Mouse (Mus musculus): ENCODE measurements around the gene Hoxb7. TPM values are rescaled to one million over a fixed set of nuclear protein-coding genes. Genes with fewer than 3 reads are reported as not detected.

Hoxb7 gene
- polyA plus RNA-seq, 1 experiment from 2014 or later = 7.1 TPM

DNA sequence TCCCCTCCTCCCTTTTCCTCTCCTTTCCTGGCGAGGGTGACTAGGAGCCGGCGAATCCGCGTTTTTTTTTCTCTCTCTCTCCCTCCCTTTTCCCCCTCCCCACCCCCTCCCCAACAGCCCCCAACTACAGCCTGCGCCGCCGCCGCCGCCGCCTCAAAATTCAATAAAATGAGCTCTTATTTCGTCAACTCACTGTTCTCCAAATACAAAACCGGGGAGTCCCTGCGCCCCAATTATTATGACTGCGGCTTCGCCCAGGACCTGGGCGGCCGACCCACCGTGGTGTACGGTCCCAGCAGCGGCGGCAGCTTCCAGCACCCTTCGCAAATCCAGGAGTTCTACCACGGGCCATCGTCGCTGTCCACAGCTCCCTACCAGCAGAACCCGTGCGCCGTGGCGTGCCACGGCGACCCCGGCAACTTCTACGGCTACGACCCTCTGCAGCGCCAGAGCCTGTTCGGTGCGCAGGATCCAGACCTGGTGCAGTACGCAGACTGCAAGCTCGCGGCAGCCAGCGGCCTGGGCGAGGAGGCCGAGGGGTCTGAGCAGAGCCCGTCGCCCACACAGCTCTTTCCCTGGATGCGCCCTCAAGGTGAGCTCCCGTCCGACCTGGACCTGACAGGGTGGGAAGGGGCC is 3.5 kb upstream of the Hoxb7 start:
- H3K36me3 ChIP-seq = no peaks in the 10 kb centered on the region
- peaks cover 82% of the 10 kb centered on the region for H3K4me1 ChIP-seq
- H3K27me3 ChIP-seq (ENCODE audit: low read depth, poor library complexity, severe bottlenecking) = peaks cover 99% of the 10 kb centered on the region
- H3K9me3 ChIP-seq (replicated peaks) = no peaks in the 10 kb centered on the region
- H3K4me3 ChIP-seq = peak overlapping the region; percentile 65
- DNase-seq (ENCODE audit: low spot score) = peak; percentile 85
- WGBS = under 1% methylated on average over 49 of the region's 49 CpGs
- peak overlapping the region; percentile 89 for H3K27ac ChIP-seq

DNA sequence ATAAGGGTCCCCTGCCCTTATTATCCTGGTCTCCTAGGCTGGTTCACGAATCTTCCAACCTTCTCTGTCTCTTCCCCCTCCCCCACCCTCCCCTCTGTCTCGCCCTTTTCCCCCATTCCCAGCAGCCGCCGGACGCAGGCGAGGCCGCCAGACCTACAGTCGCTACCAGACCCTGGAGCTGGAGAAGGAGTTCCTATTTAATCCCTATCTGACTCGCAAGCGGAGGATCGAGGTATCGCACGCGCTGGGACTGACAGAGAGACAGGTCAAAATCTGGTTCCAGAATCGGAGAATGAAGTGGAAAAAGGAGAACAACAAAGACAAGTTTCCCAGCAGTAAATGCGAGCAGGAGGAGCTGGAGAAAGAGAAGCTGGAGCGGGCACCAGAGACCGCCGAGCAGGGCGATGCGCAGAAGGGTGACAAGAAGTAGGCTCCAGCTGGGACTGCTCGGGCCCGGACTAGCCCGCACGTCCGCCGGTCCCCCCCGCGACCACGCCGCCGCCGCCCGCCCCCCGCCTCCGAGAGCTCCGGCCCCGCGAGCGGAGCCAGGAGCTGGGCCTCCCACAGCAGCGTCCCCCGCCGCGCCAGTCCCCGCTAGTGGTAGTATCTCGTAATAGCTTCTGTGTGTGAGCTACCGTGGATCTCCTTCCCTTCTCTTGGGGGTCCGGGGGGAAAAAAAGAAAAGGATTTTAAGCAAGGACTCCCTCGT is 2.2 kb upstream of the Hoxb7 start:
- DNase-seq (ENCODE audit: low spot score) = peak; percentile 77
- peaks cover 99% of the 10 kb centered on the region for H3K27me3 ChIP-seq (ENCODE audit: low read depth, poor library complexity, severe bottlenecking)
- H3K27ac ChIP-seq = peak overlapping the region; percentile 89
- H3K36me3 ChIP-seq = no peaks in the 10 kb centered on the region
- H3K9me3 ChIP-seq (replicated peaks) = no peaks in the 10 kb centered on the region
- peaks cover 76% of the 10 kb centered on the region for H3K4me1 ChIP-seq
- WGBS = under 1% methylated on average over 49 of the region's 49 CpGs
- H3K4me3 ChIP-seq = peak overlapping the region; percentile 65

DNA sequence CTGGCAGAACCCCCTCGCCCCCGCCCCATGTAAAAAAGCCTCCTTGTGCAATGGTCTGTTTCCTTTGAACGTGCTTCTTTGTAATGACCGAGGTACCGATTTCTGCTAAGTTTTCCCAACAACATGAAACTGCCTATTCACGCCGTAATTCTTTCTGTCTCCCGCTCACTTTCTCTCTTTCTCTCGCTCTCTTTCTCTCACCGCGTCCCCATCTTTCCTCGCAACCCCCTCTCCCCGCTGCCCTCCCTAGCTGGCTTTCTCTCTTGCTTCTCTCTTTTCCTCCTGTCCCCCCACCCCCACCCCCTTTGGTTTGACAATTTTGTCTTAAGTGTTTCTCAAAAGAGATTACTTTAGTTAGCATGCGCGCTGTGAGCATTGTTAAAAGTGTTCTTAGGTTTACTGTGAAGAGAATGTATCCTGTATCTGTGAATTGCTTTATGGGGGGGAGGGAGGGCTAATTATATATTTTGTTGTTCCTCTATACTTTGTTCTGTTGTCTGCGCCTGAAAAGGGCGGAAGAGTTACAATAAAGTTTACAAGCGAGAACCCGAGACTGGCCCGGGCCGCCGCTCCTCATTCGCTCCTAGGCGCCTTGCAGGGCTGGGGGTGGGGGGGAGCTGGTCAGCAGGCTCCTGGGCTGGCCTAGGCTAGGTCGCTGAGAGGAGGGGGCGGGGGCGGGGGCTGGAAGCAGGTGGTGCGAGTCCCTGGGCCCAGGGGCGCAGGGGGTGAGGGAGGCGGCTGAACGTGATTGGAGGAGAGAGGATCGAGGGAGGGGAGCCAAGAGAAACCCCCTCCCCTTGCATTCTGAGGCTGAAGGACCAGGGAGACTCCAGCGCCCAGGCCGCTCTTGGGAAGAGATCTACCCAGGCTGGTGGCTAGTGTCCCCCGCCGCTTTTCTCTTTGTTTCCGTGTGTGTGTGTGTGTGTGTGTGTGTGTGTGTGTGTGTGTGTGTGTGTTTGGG is 1.4 kb upstream of the Hoxb7 start:
- H3K27ac ChIP-seq = peak overlapping the region; percentile 89
- peaks cover 99% of the 10 kb centered on the region for H3K27me3 ChIP-seq (ENCODE audit: low read depth, poor library complexity, severe bottlenecking)
- no peaks in the 10 kb centered on the region for H3K36me3 ChIP-seq
- peak overlapping the region; percentile 65 for H3K4me3 ChIP-seq
- under 1% methylated on average over 37 of the region's 37 CpGs for WGBS
- peak; percentile 87 for DNase-seq (ENCODE audit: low spot score)
- no peaks in the 10 kb centered on the region for H3K9me3 ChIP-seq (replicated peaks)
- peaks cover 76% of the 10 kb centered on the region for H3K4me1 ChIP-seq

DNA sequence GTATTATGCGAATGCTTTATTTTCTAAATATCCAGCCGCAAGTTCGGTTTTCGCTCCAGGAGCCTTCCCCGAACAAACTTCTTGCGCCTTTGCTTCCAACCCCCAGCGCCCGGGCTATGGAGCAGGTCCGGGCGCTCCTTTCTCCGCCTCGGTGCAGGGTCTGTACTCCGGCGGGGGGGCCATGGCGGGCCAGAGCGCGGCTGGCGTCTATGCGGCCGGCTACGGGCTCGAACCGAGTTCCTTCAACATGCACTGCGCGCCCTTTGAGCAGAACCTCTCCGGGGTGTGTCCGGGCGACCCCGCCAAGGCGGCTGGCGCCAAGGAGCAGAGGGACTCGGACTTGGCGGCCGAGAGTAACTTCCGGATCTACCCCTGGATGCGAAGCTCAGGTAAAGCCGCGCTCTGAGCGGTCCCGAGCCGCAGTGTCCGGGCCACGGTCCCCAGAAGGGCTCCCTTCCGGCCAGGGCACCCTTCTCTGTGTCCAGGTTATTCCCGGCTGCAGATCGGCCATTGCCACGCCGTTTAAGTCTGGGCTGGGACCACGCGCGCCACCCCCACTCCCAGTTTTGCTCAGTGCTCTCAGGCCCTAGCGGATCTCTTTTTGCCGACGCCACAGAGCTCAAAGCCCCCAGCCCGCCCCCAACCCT is 439 bp downstream of the Hoxb7 start:
- under 1% methylated on average over 55 of the region's 55 CpGs for WGBS
- Histone ChIP-seq H3K27ac (peak overlapping the region; percentile 89), H3K36me3 (no peaks in the 10 kb centered on the region), H3K4me3 (peak overlapping the region; percentile 65), H3K9me3 (replicated peaks) (no peaks in the 10 kb centered on the region), H3K4me1 (peaks cover 82% of the 10 kb centered on the region), H3K27me3 (ENCODE audit: low read depth, poor library complexity, severe bottlenecking) (peaks cover 99% of the 10 kb centered on the region)
- DNase-seq (ENCODE audit: low spot score) = peak; percentile 73

DNA sequence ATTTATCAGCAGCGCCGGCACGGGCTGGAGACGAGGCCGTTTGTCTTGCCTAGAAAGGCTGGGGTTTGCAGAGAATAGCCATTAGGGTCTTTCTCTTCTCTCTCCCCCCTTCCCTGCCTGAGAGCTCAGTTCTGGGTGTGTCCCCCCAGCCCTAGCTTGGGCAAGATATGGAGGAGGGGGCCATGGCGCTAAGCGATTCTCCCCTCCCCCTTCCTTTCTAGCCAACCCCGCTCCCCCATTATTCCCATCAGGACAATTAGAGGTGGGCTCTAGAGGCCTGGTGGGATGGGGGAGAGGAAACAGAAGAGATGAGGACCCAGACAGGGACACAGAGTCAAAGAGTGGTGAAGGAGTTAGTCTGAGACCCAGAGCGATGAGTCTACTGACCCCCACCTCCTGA is 988 bp downstream of the Hoxb7 start:
- Histone ChIP-seq H3K4me3 (peak overlapping the region; percentile 65), H3K27me3 (ENCODE audit: low read depth, poor library complexity, severe bottlenecking) (peaks cover 99% of the 10 kb centered on the region), H3K4me1 (peaks cover 82% of the 10 kb centered on the region), H3K9me3 (replicated peaks) (no peaks in the 10 kb centered on the region), H3K27ac (peak overlapping the region; percentile 89), H3K36me3 (no peaks in the 10 kb centered on the region)
- 2% methylated on average over 9 of the region's 9 CpGs for WGBS
- no peak for DNase-seq (ENCODE audit: low spot score)

DNA sequence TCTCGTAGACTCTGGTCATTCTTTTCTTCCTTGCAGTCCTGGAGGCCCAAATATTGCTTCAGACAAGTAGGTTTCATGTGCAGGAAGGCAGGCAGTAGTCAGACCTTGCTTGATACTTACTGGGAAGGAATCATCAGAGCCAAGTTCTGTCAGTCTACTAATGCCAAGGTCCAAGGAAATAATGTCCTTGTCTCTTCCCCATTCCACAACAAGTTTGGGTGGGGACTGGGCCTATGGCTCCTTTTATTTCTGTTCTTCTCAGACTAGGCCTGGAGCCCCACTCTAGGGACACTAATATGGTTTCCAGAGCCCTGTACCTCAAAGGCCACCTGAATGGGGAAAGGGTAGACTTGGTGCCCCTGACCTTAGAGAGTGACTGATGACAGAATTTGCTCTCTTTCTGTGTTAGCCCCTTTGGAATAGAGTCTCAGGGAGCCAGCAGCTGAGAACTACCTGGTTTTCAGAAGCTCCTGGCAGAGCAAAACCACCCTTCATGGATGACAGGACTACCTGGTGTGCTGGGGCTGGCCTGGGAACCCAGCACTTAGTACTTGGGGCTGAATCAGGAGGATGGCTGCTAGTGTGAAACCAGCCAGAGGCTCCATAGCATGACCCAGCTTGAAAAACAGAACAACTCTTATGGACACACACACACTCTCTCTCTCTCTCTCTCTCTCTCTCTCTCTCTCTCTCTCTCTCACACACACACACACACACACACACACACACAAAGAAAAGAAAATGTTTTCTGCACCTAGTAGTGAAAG is 2.2 kb downstream of the Hoxb7 start:
- no peak overlapping the region for H3K27ac ChIP-seq
- no peak for DNase-seq (ENCODE audit: low spot score)
- no peak overlapping the region for H3K4me3 ChIP-seq
- no peaks in the 10 kb centered on the region for H3K9me3 ChIP-seq (replicated peaks)
- peaks cover 82% of the 10 kb centered on the region for H3K4me1 ChIP-seq
- H3K27me3 ChIP-seq (ENCODE audit: low read depth, poor library complexity, severe bottlenecking) = peaks cover 99% of the 10 kb centered on the region
- 28% methylated on average over 1 of the region's 1 CpGs for WGBS
- H3K36me3 ChIP-seq = no peaks in the 10 kb centered on the region

DNA sequence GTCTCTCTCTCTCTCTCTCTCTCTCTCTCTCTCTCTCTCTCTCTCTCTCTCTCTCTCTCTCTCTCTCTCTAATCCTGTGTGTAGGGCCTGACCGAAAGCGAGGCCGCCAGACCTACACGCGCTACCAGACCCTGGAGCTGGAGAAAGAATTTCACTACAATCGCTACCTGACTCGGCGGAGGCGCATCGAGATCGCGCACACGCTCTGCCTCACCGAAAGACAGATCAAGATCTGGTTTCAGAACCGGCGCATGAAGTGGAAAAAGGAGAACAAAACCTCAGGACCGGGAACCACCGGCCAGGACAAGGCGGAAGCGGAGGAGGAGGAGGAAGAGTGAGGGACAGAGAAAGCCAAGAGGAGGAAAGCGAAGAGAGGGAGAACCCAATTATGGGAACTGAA is 2.9 kb downstream of the Hoxb7 start:
- DNase-seq (ENCODE audit: low spot score) = no peak
- no peaks in the 10 kb centered on the region for H3K36me3 ChIP-seq
- 22% methylated on average over 21 of the region's 21 CpGs for WGBS
- no peak overlapping the region for H3K27ac ChIP-seq
- peaks cover 80% of the 10 kb centered on the region for H3K4me1 ChIP-seq
- peaks cover 99% of the 10 kb centered on the region for H3K27me3 ChIP-seq (ENCODE audit: low read depth, poor library complexity, severe bottlenecking)
- H3K4me3 ChIP-seq = no peak overlapping the region
- H3K9me3 ChIP-seq (replicated peaks) = no peaks in the 10 kb centered on the region

DNA sequence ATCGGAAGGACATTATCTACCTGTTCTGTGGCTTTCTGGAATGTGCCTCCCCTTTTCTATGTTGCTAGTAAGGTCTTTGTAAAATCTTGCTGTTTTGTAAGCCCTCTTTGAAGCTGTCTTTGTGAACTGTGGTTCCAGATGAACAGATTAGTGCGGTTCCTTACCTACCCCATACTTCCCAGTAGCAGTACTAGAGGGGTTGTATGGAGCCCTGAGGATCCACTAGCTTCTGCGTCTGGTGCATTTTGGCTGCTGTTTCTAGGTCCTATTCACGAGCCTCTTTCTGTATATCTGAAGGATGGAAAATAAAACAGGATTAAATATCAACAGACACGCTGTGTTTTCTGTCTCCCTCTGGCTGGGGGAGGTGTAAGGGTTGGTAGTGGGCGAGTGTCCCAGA is 3.4 kb downstream of the Hoxb7 start:
- DNase-seq (ENCODE audit: low spot score) = no peak
- Histone ChIP-seq H3K4me1 (peaks cover 80% of the 10 kb centered on the region), H3K27ac (no peak overlapping the region), H3K27me3 (ENCODE audit: low read depth, poor library complexity, severe bottlenecking) (peaks cover 99% of the 10 kb centered on the region), H3K36me3 (no peaks in the 10 kb centered on the region), H3K9me3 (replicated peaks) (no peaks in the 10 kb centered on the region), H3K4me3 (no peak overlapping the region)
- WGBS = 37% methylated on average over 6 of the region's 6 CpGs

DNA sequence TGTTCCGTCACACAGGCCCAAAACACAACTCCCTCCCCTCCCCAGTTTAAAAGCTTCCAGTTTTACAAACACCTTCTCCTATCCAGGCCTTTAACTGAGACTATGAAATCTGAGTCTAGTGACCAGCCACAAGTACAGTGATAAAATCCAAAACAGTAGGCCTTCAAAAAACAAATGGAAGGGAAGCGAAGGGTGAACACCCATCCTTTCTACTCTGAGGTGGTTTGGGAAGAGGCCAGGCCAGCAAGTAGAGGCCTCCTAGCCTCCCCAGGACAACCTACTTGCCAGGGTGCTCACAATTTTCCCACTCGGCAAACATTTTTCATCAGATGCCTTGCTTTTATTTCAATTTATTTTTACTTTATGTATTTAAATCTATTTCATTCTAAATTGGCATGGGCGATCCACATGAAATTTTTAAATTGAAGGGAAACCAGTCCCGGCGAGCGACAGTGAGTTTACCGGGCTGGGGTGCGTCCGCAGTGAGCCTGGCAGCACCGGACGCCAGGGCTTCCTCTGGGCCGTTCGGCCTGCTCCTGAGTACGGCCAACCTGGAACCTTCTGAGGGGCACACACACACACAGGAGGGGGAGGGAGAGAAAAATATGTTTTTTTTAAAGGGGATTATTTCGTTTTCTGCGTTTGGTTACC is 4.4 kb downstream of the Hoxb7 start:
- 16% methylated on average over 17 of the region's 17 CpGs for WGBS
- DNase-seq (ENCODE audit: low spot score) = no peak
- no peak overlapping the region for H3K27ac ChIP-seq
- no peaks in the 10 kb centered on the region for H3K9me3 ChIP-seq (replicated peaks)
- H3K4me1 ChIP-seq = peaks cover 80% of the 10 kb centered on the region
- peaks cover 99% of the 10 kb centered on the region for H3K27me3 ChIP-seq (ENCODE audit: low read depth, poor library complexity, severe bottlenecking)
- H3K4me3 ChIP-seq = no peak overlapping the region
- H3K36me3 ChIP-seq = no peaks in the 10 kb centered on the region

DNA sequence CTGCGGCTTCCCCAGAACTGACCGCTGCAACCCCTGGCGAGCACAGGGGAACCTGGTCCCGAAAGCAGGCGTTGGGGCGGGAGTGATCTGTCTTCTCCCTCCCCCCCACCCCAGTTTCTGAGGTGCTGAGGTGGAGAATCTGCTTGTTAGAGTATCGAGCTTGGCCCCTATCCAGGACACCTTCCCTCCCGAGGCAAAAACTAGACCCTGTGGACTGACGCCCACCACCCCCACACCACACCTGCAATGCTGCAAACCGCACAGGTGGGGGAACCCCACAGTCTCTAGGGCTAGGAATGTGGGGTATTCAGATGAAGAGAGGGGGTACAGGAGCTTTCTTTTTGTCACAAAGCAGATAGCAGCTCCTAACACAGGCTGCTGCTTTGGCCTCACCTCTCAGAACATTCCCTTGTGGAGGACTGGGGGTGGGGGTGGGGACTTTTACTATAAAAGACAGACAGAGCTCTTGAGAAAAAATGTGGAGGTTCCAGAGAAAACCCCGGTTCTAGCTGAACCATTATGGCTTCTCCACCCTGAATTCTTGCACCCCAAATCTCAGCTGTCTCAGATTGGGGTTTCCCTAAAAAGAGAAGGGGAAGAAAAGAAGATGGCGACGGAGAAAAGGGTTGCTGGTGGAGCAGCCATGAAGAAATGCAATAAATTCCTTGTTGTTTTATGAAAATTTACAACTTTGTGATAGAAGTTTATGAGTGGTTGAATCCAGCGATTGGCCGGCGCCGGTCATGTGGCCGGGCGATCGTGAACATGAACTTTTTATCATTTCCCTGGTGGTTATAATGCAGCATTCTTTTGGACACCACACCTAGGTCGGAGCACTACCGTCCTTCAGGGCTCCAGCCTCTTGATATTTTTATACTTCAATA is 5.5 kb downstream of the Hoxb7 start, which contains the start of gene Hoxb6:
Gene Hoxb6, plus strand, starts transcription at position 796 of the 884 bp plus-strand sequence.
- 2% methylated on average over 22 of the region's 22 CpGs for WGBS
- Histone ChIP-seq H3K27me3 (ENCODE audit: low read depth, poor library complexity, severe bottlenecking) (peaks cover 99% of the 10 kb centered on the region), H3K27ac (peak within 1 kb of the TSS; percentile 82), H3K4me3 (peak within 1 kb of the TSS; percentile 56), H3K4me1 (peaks cover 81% of the 10 kb centered on the region), H3K36me3 (no peaks in the 10 kb centered on the region), H3K9me3 (replicated peaks) (no peaks in the 10 kb centered on the region)
- DNase-seq (ENCODE audit: low spot score) = no peak
